Mouse (Mus musculus): ENCODE data around the gene 4932438H23Rik.

Gene 4932438H23Rik

GRCm38 (mm10) chr16:91057261-91057660 is 37.7 kb downstream of the 4932438H23Rik start:
- no peak for DNase-seq (ENCODE audit: low read depth, low spot score)

GRCm38 (mm10) chr16:91056043-91056821 is 38.7 kb downstream of the 4932438H23Rik start:
- DNase-seq (ENCODE audit: low read depth, low spot score) = no peak

GRCm38 (mm10) chr16:91055150-91055549 is 39.8 kb downstream of the 4932438H23Rik start:
- no peak for DNase-seq (ENCODE audit: low read depth, low spot score)

- DNase-seq (ENCODE audit: low read depth, low spot score) = no peak
These were observed 41.3 kb downstream of the 4932438H23Rik start for GRCm38 (mm10) chr16:91053599-91053998.

- peak; percentile 24 for DNase-seq (ENCODE audit: low read depth, low spot score)
These were observed 49.4 kb downstream of the 4932438H23Rik start for GRCm38 (mm10) chr16:91045511-91045910.

GRCm38 (mm10) chr16:91044270-91045182 is 50.4 kb downstream of the 4932438H23Rik start, which contains the start of gene Paxbp1:
Paxbp1 (minus strand) TSS chr16:91044543.
- peak; percentile 98 for DNase-seq (ENCODE audit: low read depth, low spot score)

- DNase-seq (ENCODE audit: low read depth, low spot score) = peak; percentile 27
These were observed 51.3 kb downstream of the 4932438H23Rik start for GRCm38 (mm10) chr16:91043461-91044248.

GRCm38 (mm10) chr16:91042640-91043039 is 52.3 kb downstream of the 4932438H23Rik start:
- no peak for DNase-seq (ENCODE audit: low read depth, low spot score)

- no peak for DNase-seq (ENCODE audit: low read depth, low spot score)
These were observed 59.1 kb downstream of the 4932438H23Rik start for GRCm38 (mm10) chr16:91035866-91036265.

GRCm38 (mm10) chr16:91030751-91031150 is 64.2 kb downstream of the 4932438H23Rik start:
- DNase-seq (ENCODE audit: low read depth, low spot score) = no peak

- DNase-seq (ENCODE audit: low read depth, low spot score) = no peak
These were observed 65.0 kb downstream of the 4932438H23Rik start for GRCm38 (mm10) chr16:91029901-91030300.

GRCm38 (mm10) chr16:91029161-91029743 is 65.7 kb downstream of the 4932438H23Rik start:
- no peak for DNase-seq (ENCODE audit: low read depth, low spot score)

GRCm38 (mm10) chr16:91026290-91026689 is 68.6 kb downstream of the 4932438H23Rik start:
- DNase-seq (ENCODE audit: low read depth, low spot score) = no peak

- DNase-seq (ENCODE audit: low read depth, low spot score) = no peak
These were observed 71.5 kb downstream of the 4932438H23Rik start for GRCm38 (mm10) chr16:91023384-91023783.

GRCm38 (mm10) chr16:91020842-91021483 is 74.0 kb downstream of the 4932438H23Rik start:
- no peak for DNase-seq (ENCODE audit: low read depth, low spot score)

- DNase-seq (ENCODE audit: low read depth, low spot score) = no peak
These were observed 75.4 kb downstream of the 4932438H23Rik start for GRCm38 (mm10) chr16:91019476-91019875.

- no peak for DNase-seq (ENCODE audit: low read depth, low spot score)
These were observed 79.2 kb downstream of the 4932438H23Rik start for GRCm38 (mm10) chr16:91015761-91016160.

- no peak for DNase-seq (ENCODE audit: low read depth, low spot score)
These were observed 83.1 kb downstream of the 4932438H23Rik start for GRCm38 (mm10) chr16:91011847-91012246.

- DNase-seq (ENCODE audit: low read depth, low spot score) = peak; percentile 85
These were observed 83.8 kb downstream of the 4932438H23Rik start, which contains the start of gene Synj1 for GRCm38 (mm10) chr16:91011021-91011683. Synj1 (minus strand) TSS chr16:91011308.

GRCm38 (mm10) chr16:91010581-91011020 is 84.3 kb downstream of the 4932438H23Rik start:
- DNase-seq (ENCODE audit: low read depth, low spot score) = peak; percentile 26

All from embryo, embryonic 11.5 days (tissue).